Mouse (Mus musculus) gastrocnemius, postnatal 14 days (tissue): Measurements from ENCODE around the gene Klk1b5. TPM values are rescaled to one million over a fixed set of nuclear protein-coding genes. Genes with fewer than 3 reads are reported as not detected.
"Not testable (repeated sequence)": the region's sequence is repeated elsewhere in the genome, so short reads cannot be mapped to it uniquely, and the experiment has no call there.

Experiments
- DNase-seq: peaks from one replicate; pipeline ENCODE4 v3.0.0; 2021; ENCODE audit warnings: mixed read lengths
- intact Hi-C: fragments of 180-260 bp; cut with DNase I; formaldehyde crosslinking; loops from one replicate; pipeline ENCODE4 v1.15.1; 2025; ENCODE audit warnings: low total_unique reads
- total RNA-seq, 2 experiments: library from RNA; stranded (reverse); gene quantifications; 2 replicates each; pipeline ENCODE4 v1.2.3; 2021

The Klk1b5 gene
- total RNA-seq, 2 experiments from 2014 or later: not detected

GRCm38 (mm10) chr7:44250732-44251275, 35.1 kb downstream of the Klk1b5 start:
- DNase-seq, intact Hi-C loops: not testable (repeated sequence)

- DNase-seq: no peak
- intact Hi-C loops: no loop called here
Measured at GRCm38 (mm10) chr7:44253023-44253616, 37.4 kb downstream of the Klk1b5 start.

GRCm38 (mm10) chr7:44254930-44255329, 39.2 kb downstream of the Klk1b5 start:
- intact Hi-C loops: no loop called here
- DNase-seq: no peak

DNA sequence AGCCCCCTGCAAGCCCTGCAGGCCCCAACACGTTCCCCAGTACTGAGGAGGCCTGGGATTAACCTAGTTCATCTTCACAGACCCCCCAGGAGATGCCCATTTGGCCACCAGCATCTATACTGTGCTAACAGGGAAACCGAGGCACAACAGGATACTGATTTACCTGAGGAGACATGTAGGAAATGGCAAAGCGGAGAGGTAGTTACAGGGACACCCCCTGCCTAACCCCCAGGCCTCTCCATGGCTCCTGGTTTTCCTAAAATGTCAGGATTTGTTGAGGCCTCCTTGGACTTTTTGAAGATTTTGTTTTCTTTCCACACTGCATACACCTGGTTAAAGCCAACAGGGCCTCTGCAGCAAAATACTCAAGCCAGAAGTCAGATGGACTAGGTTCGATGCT, 41.5 kb downstream of the Klk1b5 start, which contains the start of gene Acp4:
Gene Acp4, minus strand, starts transcription at position 101 of the 400 bp plus-strand sequence.
- intact Hi-C loops: no loop called here
- no peak for DNase-seq

GRCm38 (mm10) chr7:44260410-44260809, 44.7 kb downstream of the Klk1b5 start:
- intact Hi-C loops: loop anchor here (10.0 kb wide), 1 partner anchor 214 kb away; no protein-coding TSS in a partner anchor
- no peak for DNase-seq

- no peak for DNase-seq
- intact Hi-C loops: loop anchor here (10.0 kb wide), 1 partner anchor 214 kb away; no protein-coding TSS in a partner anchor
Measured at GRCm38 (mm10) chr7:44261147-44261546, 45.4 kb downstream of the Klk1b5 start, which contains the start of gene Gm15517. Gene Gm15517 (plus strand): TSS chr7:44261447.

DNA sequence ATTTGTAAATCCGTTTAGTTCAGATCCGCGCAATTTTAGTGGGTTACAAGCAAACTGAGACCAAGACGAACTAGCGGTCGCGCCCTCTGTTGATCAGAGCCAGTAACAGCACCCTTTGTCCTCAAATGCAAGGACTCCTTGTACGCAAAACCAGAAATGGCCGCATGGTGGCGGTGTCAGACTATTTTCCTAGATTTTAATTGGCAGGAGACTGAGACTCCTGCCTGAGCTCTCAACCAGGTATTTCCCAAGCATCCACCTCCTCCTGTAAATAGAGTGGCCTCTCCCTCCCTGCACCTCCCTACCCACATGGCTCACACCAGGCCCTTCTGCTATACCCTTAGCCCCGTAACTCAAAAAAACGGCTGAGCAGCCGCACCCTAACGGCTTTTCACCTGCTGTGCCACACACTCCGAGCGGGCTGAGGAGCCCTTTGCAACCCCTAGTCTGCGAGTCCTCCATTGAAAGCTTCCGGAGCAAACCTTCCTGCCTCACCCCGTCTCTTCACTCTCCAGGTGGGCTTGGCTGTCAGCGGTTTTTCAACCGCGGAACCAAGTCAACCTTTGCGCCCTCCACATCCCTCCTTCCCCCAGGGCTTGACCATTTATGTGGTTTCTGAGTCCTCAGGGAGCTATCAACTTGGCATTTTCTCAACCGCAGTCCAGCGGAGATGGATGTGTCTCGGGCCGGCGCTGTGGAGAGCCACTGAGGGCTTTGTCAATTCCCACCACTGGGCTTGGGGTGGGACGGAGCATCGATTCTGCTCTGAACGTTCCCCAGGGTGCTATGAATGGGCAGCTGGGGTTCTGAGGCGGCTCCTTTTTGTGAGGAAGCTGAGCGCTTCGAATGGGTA, 47.3 kb downstream of the Klk1b5 start:
- peak; percentile 85 for DNase-seq
- intact Hi-C loops: loop anchor here (2.0 to 10.0 kb wide), 2 partner anchors 88 to 212 kb away; no protein-coding TSS in a partner anchor

- intact Hi-C loops: loop anchor here (10.0 kb wide), 1 partner anchor 207 kb away; no protein-coding TSS in a partner anchor
- no peak for DNase-seq
Measured at GRCm38 (mm10) chr7:44268117-44268516, 52.4 kb downstream of the Klk1b5 start.

DNA sequence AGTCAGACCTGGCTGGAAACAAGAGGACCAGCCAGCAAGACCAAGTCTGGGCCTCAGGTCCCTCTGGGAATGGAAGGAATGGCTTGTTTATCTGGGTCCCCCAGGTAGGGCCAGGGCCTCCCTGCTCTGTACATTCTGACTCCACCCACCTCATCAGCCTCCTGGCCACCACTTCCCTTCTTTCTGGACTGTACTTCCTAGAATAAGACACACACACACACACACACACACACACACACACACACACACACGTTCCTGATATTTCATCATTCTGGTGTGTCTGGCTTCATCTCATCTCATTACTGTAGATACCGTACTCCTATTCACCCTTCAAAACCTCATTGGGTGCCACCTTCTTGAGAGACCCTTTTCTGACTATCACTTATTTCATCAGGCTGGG, 53.7 kb downstream of the Klk1b5 start:
- intact Hi-C loops: loop anchor here (10.0 kb wide), 1 partner anchor 205 kb away; no protein-coding TSS in a partner anchor
- no peak for DNase-seq

Other genes with a start within 250 kb of the Klk1b5 start
- gene Klk1b1, start 249.2 kb upstream of the Klk1b5 start, total RNA-seq: not detected
- not detected for gene Klk1b9, start 239.9 kb upstream of the Klk1b5 start, total RNA-seq
- not detected for gene Klk1b11, start 220.1 kb upstream of the Klk1b5 start, total RNA-seq
- gene Klk1b26, start 203.8 kb upstream of the Klk1b5 start, total RNA-seq: under 1 TPM in 1 of 2 experiments, not detected in 1; 0.21 TPM
- gene Klk1b27, start 163.7 kb upstream of the Klk1b5 start, total RNA-seq: not detected
- gene Klk1b21, start 113.6 kb upstream of the Klk1b5 start, total RNA-seq: not detected
- not detected for gene Klk1b22, start 103.3 kb upstream of the Klk1b5 start, total RNA-seq
- not detected for gene Klk1b16, start 79.2 kb upstream of the Klk1b5 start, total RNA-seq
- gene Klk1b24, start 27.7 kb upstream of the Klk1b5 start, total RNA-seq: not detected
- not detected for gene Klk1b3, start 17.8 kb upstream of the Klk1b5 start, total RNA-seq
- gene Klk1b4, start 8.5 kb upstream of the Klk1b5 start, total RNA-seq: not detected
- under 1 TPM in 1 of 2 experiments, not detected in 1; 0.23 TPM for gene Klk1, start 9.4 kb downstream of the Klk1b5 start, total RNA-seq
- not detected for gene Gm36864, start 20.2 kb downstream of the Klk1b5 start, total RNA-seq
- gene 1700028J19Rik, start 30.8 kb downstream of the Klk1b5 start, total RNA-seq: under 1 TPM; 0.21 to 0.33 TPM
- 10 to 100 TPM; 14.2 to 16.2 TPM for gene 2410002F23Rik, start 30.8 kb downstream of the Klk1b5 start, total RNA-seq
- gene Acp4, start 41.4 kb downstream of the Klk1b5 start, total RNA-seq: not detected
- gene Gm15517, start 45.5 kb downstream of the Klk1b5 start, total RNA-seq: not detected
- gene Clec11a, start 91.0 kb downstream of the Klk1b5 start, total RNA-seq: 1 to 10 TPM; 4.2 to 5.6 TPM
- gene Shank1, start 94.3 kb downstream of the Klk1b5 start, total RNA-seq: under 1 TPM; 0.73 to 0.80 TPM
- gene Syt3, start 168.2 kb downstream of the Klk1b5 start, total RNA-seq: under 1 TPM; 0.35 to 0.49 TPM
- not detected for gene 1700008O03Rik, start 169.9 kb downstream of the Klk1b5 start, total RNA-seq
- 1 to 10 TPM in 1 of 2 experiments, under 1 TPM in 1; 0.51 to 1.3 TPM for gene Lrrc4b, start 213.1 kb downstream of the Klk1b5 start, total RNA-seq
- gene Aspdh, start 249.4 kb downstream of the Klk1b5 start, total RNA-seq: not detected